Mouse (Mus musculus) embryonic facial prominence, embryonic 11.5 days (tissue): Measurements from ENCODE around the gene Fgfr2. TPM values are rescaled to one million over a fixed set of nuclear protein-coding genes. Genes with fewer than 3 reads are reported as not detected.

Experiments
- ATAC-seq: fragments of 200-750 bp; cut with Nextera tagmentation; replicated peaks from 2 replicates; pipeline ENCODE4 v1.8.0; 2017; ENCODE audit warnings: low read depth; ENCODE audit not compliant: insufficient number of reproducible peaks, low FRiP score, low TSS enrichment
- DNase-seq: peaks from one replicate; pipeline ENCODE4 v3.0.0-alpha.2; 2015; ENCODE audit warnings: low spot score
- H3K27ac ChIP-seq: fragments of 300-500 bp; sonication (generic); replicated peaks from 2 replicates; pipeline ENCODE4 v1.5.1; 2014; ENCODE audit warnings: mild to moderate bottlenecking, low read depth, low read length, control low read depth
- H3K27me3 ChIP-seq: fragments of 300-500 bp; sonication (generic); 2 replicates; pipeline ENCODE4 v1.6.1; 2014; ENCODE audit warnings: mild to moderate bottlenecking, low read length, moderate library complexity, mixed read lengths; ENCODE audit not compliant: control insufficient read depth, insufficient read depth
- H3K36me3 ChIP-seq: fragments of 300-500 bp; sonication (generic); replicated peaks from 2 replicates; pipeline ENCODE4 v1.6.1; 2014; ENCODE audit warnings: low read depth, mild to moderate bottlenecking, low read length, moderate library complexity, mixed read lengths; ENCODE audit not compliant: control insufficient read depth, insufficient read depth
- H3K4me1 ChIP-seq: fragments of 300-500 bp; sonication (generic); 2 replicates; pipeline ENCODE4 v1.6.1; 2014; ENCODE audit warnings: low read length, mixed read lengths; ENCODE audit not compliant: control insufficient read depth, insufficient read depth
- H3K4me2 ChIP-seq: fragments of 300-500 bp; sonication (generic); 2 replicates; pipeline ENCODE4 v1.6.1; 2014; ENCODE audit warnings: low read depth, mild to moderate bottlenecking, control low read depth, low read length, moderate library complexity
- H3K4me3 ChIP-seq: fragments of 300-500 bp; sonication (generic); 2 replicates; pipeline ENCODE4 v1.5.1; 2014; ENCODE audit warnings: low read depth, low read length, control low read depth
- H3K9ac ChIP-seq: fragments of 300-500 bp; sonication (generic); replicated peaks from 2 replicates; pipeline ENCODE4 v1.6.1; 2014; ENCODE audit warnings: mild to moderate bottlenecking, control low read depth, low read length
- H3K9me3 ChIP-seq: fragments of 300-500 bp; sonication (generic); replicated peaks from 2 replicates; pipeline ENCODE4 v1.6.1; 2016; ENCODE audit warnings: mild to moderate bottlenecking, low read length, inconsistent platforms, mixed read lengths; ENCODE audit not compliant: control insufficient read depth
- WGBS: fragments of 180-500 bp; shearing (Covaris S2); extraction: QIAGEN DNeasy Blood & Tissue Kit; methylation state at CpG from one replicate; pipeline ENCODE4 v1.1.7; 2014; 5-methylcytosine and 5-hydroxymethylcytosine counted together
- polyA plus RNA-seq: library from polyadenylated mRNA; unstranded; fragments of >200 nt; fragmentation: Nextera tagmentation; extraction: Ambion mirVana; gene quantifications from 2 replicates; pipeline ENCODE4 v1.2.1, GENCODE M21; 2014

The Fgfr2 gene
- polyA plus RNA-seq, 1 experiment from 2014 or later = 75.6 TPM

GRCm38 (mm10) chr7:130705230-130705629 lies 2417.9 kb downstream of the Fgfr2 start:
- H3K27me3 ChIP-seq = no peaks in the 10 kb centered on the region
- DNase-seq = no peak
- H3K4me2 ChIP-seq = no peak overlapping the region
- no peaks in the 10 kb centered on the region for H3K4me1 ChIP-seq
- ATAC-seq = no peak
- H3K9ac ChIP-seq = no peak overlapping the region
- H3K27ac ChIP-seq = no peak overlapping the region
- WGBS = 84% methylated on average over 2 of the region's 2 CpGs
- H3K36me3 ChIP-seq = no peaks in the 10 kb centered on the region
- H3K4me3 ChIP-seq = no peak overlapping the region
- no peaks in the 10 kb centered on the region for H3K9me3 ChIP-seq

GRCm38 (mm10) chr7:130701336-130701735 lies 2421.8 kb downstream of the Fgfr2 start:
- 90% methylated on average over 1 of the region's 1 CpGs for WGBS
- ATAC-seq = no peak
- H3K36me3 ChIP-seq = no peaks in the 10 kb centered on the region
- no peaks in the 10 kb centered on the region for H3K9me3 ChIP-seq
- no peaks in the 10 kb centered on the region for H3K4me1 ChIP-seq
- no peak overlapping the region for H3K27ac ChIP-seq
- H3K4me3 ChIP-seq = no peak overlapping the region
- H3K27me3 ChIP-seq = no peaks in the 10 kb centered on the region
- DNase-seq = no peak
- H3K4me2 ChIP-seq = no peak overlapping the region
- no peak overlapping the region for H3K9ac ChIP-seq

- H3K36me3 ChIP-seq = no peaks in the 10 kb centered on the region
- no peak overlapping the region for H3K9ac ChIP-seq
- ATAC-seq (no peak), DNase-seq (no peak)
- no peak overlapping the region for H3K4me2 ChIP-seq
- H3K4me3 ChIP-seq = no peak overlapping the region
- no peaks in the 10 kb centered on the region for H3K9me3 ChIP-seq
- H3K4me1 ChIP-seq = peaks cover 6% of the 10 kb centered on the region; the same call in 1 of the 2 replicates
- no peaks in the 10 kb centered on the region for H3K27me3 ChIP-seq
- no peak overlapping the region for H3K27ac ChIP-seq
Measured at GRCm38 (mm10) chr7:130698480-130698879, 2424.7 kb downstream of the Fgfr2 start.

- no peak overlapping the region for H3K9ac ChIP-seq
- no peaks in the 10 kb centered on the region for H3K9me3 ChIP-seq
- DNase-seq = no peak
- H3K27ac ChIP-seq = no peak overlapping the region
- H3K27me3 ChIP-seq = no peaks in the 10 kb centered on the region
- peaks cover 8% of the 10 kb centered on the region; the same call in 1 of the 2 replicates for H3K4me1 ChIP-seq
- H3K4me3 ChIP-seq = no peak overlapping the region
- ATAC-seq = no peak
- H3K36me3 ChIP-seq = no peaks in the 10 kb centered on the region
- WGBS = 84% methylated on average over 16 of the region's 16 CpGs
- H3K4me2 ChIP-seq = no peak overlapping the region
Measured at GRCm38 (mm10) chr7:130696347-130697234, 2426.6 kb downstream of the Fgfr2 start.

- no peak overlapping the region for H3K27ac ChIP-seq
Measured at GRCm38 (mm10) chr7:130695669-130696338, 2427.3 kb downstream of the Fgfr2 start.

GRCm38 (mm10) chr7:130693800-130694193 lies 2429.4 kb downstream of the Fgfr2 start:
- H3K9me3 ChIP-seq = no peaks in the 10 kb centered on the region
- peak overlapping the region; percentile 83 for H3K4me2 ChIP-seq
- no peaks in the 10 kb centered on the region for H3K27me3 ChIP-seq
- H3K4me1 ChIP-seq = peaks cover 9% of the 10 kb centered on the region; the same call in 1 of the 2 replicates
- DNase-seq (peak; percentile 63), ATAC-seq (no peak; the same call in 1 of the 2 replicates)
- H3K27ac ChIP-seq = peak overlapping the region; percentile 90
- H3K9ac ChIP-seq = peak overlapping the region; percentile 88
- WGBS = 23% methylated on average over 11 of the region's 11 CpGs
- H3K4me3 ChIP-seq = peak overlapping the region; percentile 66
- H3K36me3 ChIP-seq = no peaks in the 10 kb centered on the region

More at GRCm38 (mm10) chr7:130695669-130696338, 2427.3 kb downstream of the Fgfr2 start:
- Histone ChIP-seq H3K9me3 (no peaks in the 10 kb centered on the region), H3K27me3 (no peaks in the 10 kb centered on the region), H3K4me3 (no peak overlapping the region), H3K36me3 (no peaks in the 10 kb centered on the region), H3K4me2 (no peak overlapping the region; the same call in 1 of the 2 replicates), H3K4me1 (peaks cover 9% of the 10 kb centered on the region; the same call in 1 of the 2 replicates), H3K9ac (0 out of 2 replicates have a peak overlapping the region, but pooled peaks have one; percentile 7)
- DNase-seq (no peak), ATAC-seq (no peak)
- 71% methylated on average over 13 of the region's 13 CpGs for WGBS

GRCm38 (mm10) chr7:130692943-130693799 lies 2430.0 kb downstream of the Fgfr2 start:
- peak overlapping the region; percentile 83 for H3K4me2 ChIP-seq
- ATAC-seq = peak; percentile 34
- no peaks in the 10 kb centered on the region for H3K36me3 ChIP-seq
- peaks cover 9% of the 10 kb centered on the region; the same call in 1 of the 2 replicates for H3K4me1 ChIP-seq
- H3K9me3 ChIP-seq = no peaks in the 10 kb centered on the region
- DNase-seq = peak; percentile 60
- H3K4me3 ChIP-seq = peak overlapping the region; percentile 66
- peak overlapping the region; percentile 90 for H3K27ac ChIP-seq
- H3K9ac ChIP-seq = peak overlapping the region; percentile 88
- under 1% methylated on average over 19 of the region's 19 CpGs for WGBS
- H3K27me3 ChIP-seq = no peaks in the 10 kb centered on the region
